Mouse (Mus musculus): ENCODE results near the gene Tnfrsf13b. TPM values are rescaled to one million over a fixed set of nuclear protein-coding genes. Genes with fewer than 3 reads are reported as not detected.
A peak's percentile ranks its signal among the peaks of the same experiment; 100 is the strongest.

The Tnfrsf13b gene
- total and polyA plus RNA-seq, 2 experiments from 2014 or later = 0.08 to 1.5 TPM

DNA sequence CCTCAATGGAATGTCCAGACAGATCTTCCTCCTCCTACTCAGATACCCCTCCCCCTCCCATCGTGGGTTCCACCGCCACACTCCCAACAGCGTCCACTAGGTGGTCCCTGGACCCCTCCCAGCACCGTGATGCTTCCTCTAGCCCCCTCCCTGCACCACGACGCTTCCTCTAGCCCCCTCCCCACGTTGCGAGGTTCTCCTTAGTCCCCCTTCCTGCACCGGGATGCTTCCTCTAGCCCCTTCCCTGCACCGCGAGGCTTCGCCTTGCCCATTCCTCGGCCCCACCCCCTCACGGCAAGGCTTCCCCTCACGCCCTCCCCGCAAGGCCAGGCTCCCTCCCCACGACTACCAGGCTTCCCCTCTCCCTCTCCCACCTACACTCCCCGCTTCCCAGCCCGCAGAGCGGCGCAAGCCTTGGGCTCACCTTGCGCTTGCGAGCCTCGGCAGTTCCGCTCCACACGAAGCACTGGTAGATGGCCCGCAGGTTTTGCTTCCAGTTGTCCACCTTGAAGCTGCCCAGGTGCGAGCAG, 47.8 kb downstream of the Tnfrsf13b start:
- Histone ChIP-seq H3K4me3 (ENCODE audit: low read depth, low read length) (peak overlapping the region; percentile 94), H3K4me2 (ENCODE audit: low read depth, low read length) (peak overlapping the region; percentile 88), H3K9ac (replicated peaks; ENCODE audit: low read depth, low read length) (peak overlapping the region; percentile 94), H3K27ac (ENCODE audit: low read depth) (peak overlapping the region; percentile 96), H3K9me3 (replicated peaks; ENCODE audit: control insufficient read depth, low read length) (no peaks in the 10 kb centered on the region), H3K4me1 (ENCODE audit: control insufficient read depth, insufficient read depth) (peaks cover 11% of the 10 kb centered on the region; the same call in 1 of the 2 replicates), H3K36me3 (replicated peaks; ENCODE audit: control insufficient read depth, insufficient read depth, low read length) (no peaks in the 10 kb centered on the region), H3K27me3 (ENCODE audit: control insufficient read depth, insufficient read depth, low read length) (no peaks in the 10 kb centered on the region)
- under 1% methylated on average over 28 of the region's 28 CpGs for WGBS
- DNase-seq (ENCODE audit: low spot score) (peak; percentile 68), ATAC-seq (ENCODE audit: insufficient read depth, low read depth) (peak; percentile 28)
- peak; percentile 47 for TF ChIP-seq CTCF (IDR thresholded peaks at IDR 0.05; ENCODE audit: low read depth)
- TF ChIP-seq EP300 (IDR thresholded peaks at IDR 0.05; ENCODE audit: low read depth) = no peak

DNA sequence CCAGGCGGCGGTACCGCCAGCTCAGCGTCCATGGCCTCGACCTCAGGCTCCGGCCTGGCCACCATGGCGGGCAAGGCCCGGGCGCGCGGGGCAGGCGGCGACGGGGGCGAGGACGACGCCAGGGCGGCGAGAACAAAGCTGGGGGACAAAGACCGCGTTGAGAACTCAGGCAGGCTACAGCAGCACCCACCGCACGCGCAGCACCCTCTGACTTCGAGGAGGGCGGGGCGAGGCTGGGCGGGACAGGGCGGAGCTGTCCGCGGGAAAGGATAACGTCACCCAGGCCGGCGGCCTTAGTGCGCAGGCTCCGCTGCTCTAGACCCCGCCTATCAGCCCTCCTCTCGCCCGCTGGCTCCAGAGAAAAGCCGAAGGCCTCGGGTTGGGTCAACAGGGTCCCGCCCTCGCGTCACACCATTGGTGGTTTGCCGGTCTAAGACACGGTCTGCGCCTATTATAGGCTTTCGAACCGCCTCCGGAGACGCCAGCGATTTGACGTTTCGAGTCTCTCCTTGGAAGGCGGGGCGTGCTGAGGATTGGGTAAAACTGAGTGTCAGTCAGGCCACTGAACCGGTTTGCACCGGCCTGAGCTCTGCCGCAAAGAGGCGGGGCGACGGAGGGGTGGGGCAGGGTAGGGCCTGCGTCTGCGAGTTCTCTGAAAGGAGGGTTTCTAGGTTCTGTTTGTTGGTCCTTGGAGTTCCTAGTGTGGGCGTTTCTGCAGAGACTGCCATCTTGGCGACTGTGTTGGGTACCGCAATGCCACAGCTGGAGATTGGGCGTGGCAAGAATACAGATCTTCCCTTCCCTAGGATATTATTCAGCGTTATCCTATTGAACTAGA, 48.5 kb downstream of the Tnfrsf13b start, which contains the start of gene Usp22:
TSS of gene Usp22 (minus strand) at position 235 of the 838 bp plus-strand sequence.
- TF ChIP-seq EP300 (IDR thresholded peaks at IDR 0.05; ENCODE audit: low read depth) = no peak
- no peak for TF ChIP-seq CTCF (IDR thresholded peaks at IDR 0.05; ENCODE audit: low read depth)

DNA sequence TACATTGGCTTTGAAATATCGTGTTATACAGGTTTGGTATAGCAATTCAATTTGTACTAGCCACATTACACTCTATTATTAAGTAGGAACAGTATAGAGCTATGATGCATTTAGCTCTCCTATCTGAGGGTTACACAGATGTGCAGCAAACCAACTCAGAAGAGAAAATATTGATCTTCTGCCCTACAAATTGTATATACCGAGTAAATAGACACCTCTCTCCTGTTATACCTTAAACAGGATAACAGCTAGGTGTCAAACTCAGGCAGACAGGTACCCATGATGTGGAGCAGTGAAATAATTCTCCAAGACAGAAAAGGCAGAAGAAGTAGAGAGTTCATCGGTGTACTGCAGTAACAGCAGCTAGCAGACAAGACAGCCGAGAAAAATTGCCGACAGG, 49.2 kb downstream of the Tnfrsf13b start:
- H3K4me2 ChIP-seq (ENCODE audit: low read depth, low read length) = peak overlapping the region; percentile 57
- H3K4me1 ChIP-seq (ENCODE audit: control insufficient read depth, insufficient read depth) = peaks cover 9% of the 10 kb centered on the region; the same call in 1 of the 2 replicates
- no peaks in the 10 kb centered on the region for H3K36me3 ChIP-seq (replicated peaks; ENCODE audit: control insufficient read depth, insufficient read depth, low read length)
- ATAC-seq (ENCODE audit: insufficient read depth, low read depth) (no peak), DNase-seq (ENCODE audit: low spot score) (no peak)
- no peaks in the 10 kb centered on the region for H3K27me3 ChIP-seq (ENCODE audit: control insufficient read depth, insufficient read depth, low read length)
- no peak overlapping the region for H3K4me3 ChIP-seq (ENCODE audit: low read depth, low read length)
- TF ChIP-seq CTCF (IDR thresholded peaks at IDR 0.05; ENCODE audit: low read depth) (no peak), EP300 (IDR thresholded peaks at IDR 0.05; ENCODE audit: low read depth) (no peak)
- H3K9ac ChIP-seq (replicated peaks; ENCODE audit: low read depth, low read length) = no peak overlapping the region
- no peaks in the 10 kb centered on the region for H3K9me3 ChIP-seq (replicated peaks; ENCODE audit: control insufficient read depth, low read length)
- 79% methylated on average over 5 of the region's 5 CpGs for WGBS
- H3K27ac ChIP-seq (ENCODE audit: low read depth) = no peak overlapping the region

More for the DNA sequence above, 48.5 kb downstream of the Tnfrsf13b start, which contains the start of gene Usp22:
- WGBS = under 1% methylated on average over 69 of the region's 69 CpGs
- H3K9ac ChIP-seq (replicated peaks; ENCODE audit: low read depth, low read length) = peak within 1 kb of the TSS; percentile 94
- peak; percentile 97 for ATAC-seq (ENCODE audit: insufficient read depth, low read depth)
- no peaks in the 10 kb centered on the region for H3K27me3 ChIP-seq (ENCODE audit: control insufficient read depth, insufficient read depth, low read length)
- peak within 1 kb of the TSS; percentile 96 for H3K27ac ChIP-seq (ENCODE audit: low read depth)
- H3K4me1 ChIP-seq (ENCODE audit: control insufficient read depth, insufficient read depth) = peaks cover 9% of the 10 kb centered on the region; the same call in 1 of the 2 replicates
- no peaks in the 10 kb centered on the region for H3K36me3 ChIP-seq (replicated peaks; ENCODE audit: control insufficient read depth, insufficient read depth, low read length)
- H3K4me2 ChIP-seq (ENCODE audit: low read depth, low read length) = peak within 1 kb of the TSS; percentile 88
- DNase-seq (ENCODE audit: low spot score) = peak; percentile 99
- H3K9me3 ChIP-seq (replicated peaks; ENCODE audit: control insufficient read depth, low read length) = no peaks in the 10 kb centered on the region
- peak within 1 kb of the TSS; percentile 94 for H3K4me3 ChIP-seq (ENCODE audit: low read depth, low read length)

DNA sequence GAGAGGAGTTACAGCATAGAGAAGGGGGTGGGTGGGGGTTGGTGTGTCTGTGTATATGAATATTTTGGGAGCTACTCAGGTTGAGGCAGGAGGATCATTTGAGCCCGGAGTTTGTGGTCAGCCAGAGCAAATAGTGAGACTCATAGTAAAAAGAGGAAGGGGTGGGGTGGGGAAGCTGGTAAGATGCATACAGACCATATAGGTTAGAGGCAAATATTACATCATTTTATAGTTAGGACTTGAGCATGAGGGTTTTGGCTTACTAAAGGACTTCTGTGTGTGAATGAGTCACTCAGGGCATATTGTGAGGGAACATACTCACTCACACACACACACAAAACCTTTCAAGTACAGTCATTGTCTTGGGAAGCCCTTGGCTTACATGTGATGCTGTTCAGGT, 49.8 kb downstream of the Tnfrsf13b start:
- Histone ChIP-seq H3K9ac (replicated peaks; ENCODE audit: low read depth, low read length) (no peak overlapping the region), H3K36me3 (replicated peaks; ENCODE audit: control insufficient read depth, insufficient read depth, low read length) (no peaks in the 10 kb centered on the region), H3K4me2 (ENCODE audit: low read depth, low read length) (no peak overlapping the region), H3K4me3 (ENCODE audit: low read depth, low read length) (no peak overlapping the region), H3K4me1 (ENCODE audit: control insufficient read depth, insufficient read depth) (peaks cover 9% of the 10 kb centered on the region; the same call in 1 of the 2 replicates), H3K27me3 (ENCODE audit: control insufficient read depth, insufficient read depth, low read length) (no peaks in the 10 kb centered on the region), H3K9me3 (replicated peaks; ENCODE audit: control insufficient read depth, low read length) (no peaks in the 10 kb centered on the region), H3K27ac (ENCODE audit: low read depth) (no peak overlapping the region)
- ATAC-seq (ENCODE audit: insufficient read depth, low read depth) = no peak
- no peak for DNase-seq (ENCODE audit: low spot score)
- no peak for TF ChIP-seq EP300 (IDR thresholded peaks at IDR 0.05; ENCODE audit: low read depth)
- no peak for TF ChIP-seq CTCF (IDR thresholded peaks at IDR 0.05; ENCODE audit: low read depth)
- WGBS = 74% methylated on average over 1 of the region's 1 CpGs

DNA sequence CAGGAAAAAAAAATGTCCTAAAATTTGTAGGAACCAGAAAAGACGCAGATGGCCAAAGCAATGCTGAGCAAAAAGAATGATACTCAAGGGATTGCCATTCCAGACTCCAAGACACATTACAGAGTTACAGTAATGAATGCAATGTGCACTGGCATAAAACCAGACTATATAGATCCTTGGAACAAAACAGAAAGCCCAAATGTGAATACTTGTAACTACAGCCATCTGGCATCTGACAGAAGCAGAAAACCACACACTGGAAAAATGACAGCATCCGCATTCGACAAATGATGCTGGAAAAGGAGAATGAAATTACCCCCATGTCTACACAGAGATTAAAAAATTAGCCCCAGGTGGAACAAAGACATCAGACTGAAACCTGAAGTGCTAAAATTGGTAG, 53.8 kb downstream of the Tnfrsf13b start:
- H3K9me3 ChIP-seq (replicated peaks; ENCODE audit: control insufficient read depth, low read length) = no peaks in the 10 kb centered on the region
- H3K9ac ChIP-seq (replicated peaks; ENCODE audit: low read depth, low read length) = no peak overlapping the region
- no peak for TF ChIP-seq CTCF (IDR thresholded peaks at IDR 0.05; ENCODE audit: low read depth)
- TF ChIP-seq EP300 (IDR thresholded peaks at IDR 0.05; ENCODE audit: low read depth) = no peak
- DNase-seq (ENCODE audit: low spot score) = no peak
- H3K4me2 ChIP-seq (ENCODE audit: low read depth, low read length) = no peak overlapping the region
- H3K27me3 ChIP-seq (ENCODE audit: control insufficient read depth, insufficient read depth, low read length) = no peaks in the 10 kb centered on the region
- ATAC-seq (ENCODE audit: insufficient read depth, low read depth) = no peak
- H3K27ac ChIP-seq (ENCODE audit: low read depth) = no peak overlapping the region
- H3K36me3 ChIP-seq (replicated peaks; ENCODE audit: control insufficient read depth, insufficient read depth, low read length) = no peaks in the 10 kb centered on the region
- WGBS = 80% methylated on average over 3 of the region's 3 CpGs
- H3K4me3 ChIP-seq (ENCODE audit: low read depth, low read length) = no peak overlapping the region
- H3K4me1 ChIP-seq (ENCODE audit: control insufficient read depth, insufficient read depth) = no peaks in the 10 kb centered on the region; the same call in 1 of the 2 replicates
